Mouse (Mus musculus) thymus, postnatal 25 days (tissue): ENCODE results near the gene Zyg11a.
"Not testable (repeated sequence)": the region's sequence is repeated elsewhere in the genome, so short reads cannot be mapped to it uniquely, and the experiment has no call there.

Experiments
- DNase-seq: peaks from one replicate; pipeline ENCODE4 v3.0.0; 2022

The Zyg11a gene

GRCm38 (mm10) chr4:108143778-108144177 is 74.1 kb downstream of the Zyg11a start:
- no peak for DNase-seq

GRCm38 (mm10) chr4:108143178-108143577 is 74.7 kb downstream of the Zyg11a start:
- not testable (repeated sequence) for DNase-seq

GRCm38 (mm10) chr4:108136938-108137337 is 80.9 kb downstream of the Zyg11a start:
- DNase-seq: no peak
